Mouse (Mus musculus): ENCODE measurements around the gene Cd300c. TPM values are rescaled to one million over a fixed set of nuclear protein-coding genes. Genes with fewer than 3 reads are reported as not detected.

The Cd300c gene
- total RNA-seq, 2 experiments from 2014 or later, result not detected

Other genes with a start within 250 kb of the Cd300c start
- under 1 TPM; 0.23 to 0.36 TPM for gene Dnaic2, start 241.7 kb downstream of the Cd300c start, total RNA-seq (2021)
- under 1 TPM; 0.63 TPM for gene Kif19a, start 203.8 kb downstream of the Cd300c start, total RNA-seq (2021)
- not detected for gene Btbd17, start 173.2 kb downstream of the Cd300c start, total RNA-seq (2021)
- gene Gpr142, start 170.2 kb downstream of the Cd300c start, total RNA-seq (2021), result not detected
- gene Gprc5c, start 118.0 kb downstream of the Cd300c start, total RNA-seq (2021), result 1 to 10 TPM; 6.9 to 8.8 TPM
- gene Cd300a, start 79.1 kb downstream of the Cd300c start, total RNA-seq (2021), result 1 to 10 TPM; 1.4 to 2.4 TPM
- 1 to 10 TPM in 1 of 2 experiments, under 1 TPM in 1; 0.89 to 1.5 TPM for gene Cd300lb, start 34.8 kb downstream of the Cd300c start, total RNA-seq (2021)
- 1 to 10 TPM; 1.1 TPM for gene Cd300ld, start 20.8 kb upstream of the Cd300c start, total RNA-seq (2021)
- gene Cd300c2, start 32.7 kb upstream of the Cd300c start, total RNA-seq (2021), result 1 to 10 TPM; 3.0 to 5.5 TPM
- not detected for gene Cd300ld2, start 47.0 kb upstream of the Cd300c start, total RNA-seq (2021)
- under 1 TPM in 1 of 2 experiments, not detected in 1; 0.63 TPM for gene Cd300ld4, start 57.9 kb upstream of the Cd300c start, total RNA-seq (2021)
- gene Cd300ld5, start 68.6 kb upstream of the Cd300c start, total RNA-seq (2021), result 1 to 10 TPM; 5.3 to 8.1 TPM
- 1 to 10 TPM; 1.6 to 5.3 TPM for gene Cd300ld3, start 79.3 kb upstream of the Cd300c start, total RNA-seq (2021)
- gene Cd300e, start 93.0 kb upstream of the Cd300c start, total RNA-seq (2021), result under 1 TPM; 0.26 to 0.43 TPM
- gene Rab37, start 122.3 kb upstream of the Cd300c start, total RNA-seq (2021), result under 1 TPM; 0.56 TPM
- 1 to 10 TPM in 1 of 2 experiments, under 1 TPM in 1; 0.69 to 1.0 TPM for gene Cd300lf, start 164.8 kb upstream of the Cd300c start, total RNA-seq (2021)
- gene Slc9a3r1, start 194.2 kb upstream of the Cd300c start, total RNA-seq (2021), result 10 to 100 TPM; 18.1 to 20.3 TPM
- gene Tmem104, start 218.3 kb upstream of the Cd300c start, total RNA-seq (2021), result 10 to 100 TPM; 19.9 to 23.2 TPM
- 10 to 100 TPM; 26.7 to 29.4 TPM for gene Nat9, start 218.7 kb upstream of the Cd300c start, total RNA-seq (2021)